ENCODE assay signal across 8 mouse cellular contexts in the genomic region with DNA sequence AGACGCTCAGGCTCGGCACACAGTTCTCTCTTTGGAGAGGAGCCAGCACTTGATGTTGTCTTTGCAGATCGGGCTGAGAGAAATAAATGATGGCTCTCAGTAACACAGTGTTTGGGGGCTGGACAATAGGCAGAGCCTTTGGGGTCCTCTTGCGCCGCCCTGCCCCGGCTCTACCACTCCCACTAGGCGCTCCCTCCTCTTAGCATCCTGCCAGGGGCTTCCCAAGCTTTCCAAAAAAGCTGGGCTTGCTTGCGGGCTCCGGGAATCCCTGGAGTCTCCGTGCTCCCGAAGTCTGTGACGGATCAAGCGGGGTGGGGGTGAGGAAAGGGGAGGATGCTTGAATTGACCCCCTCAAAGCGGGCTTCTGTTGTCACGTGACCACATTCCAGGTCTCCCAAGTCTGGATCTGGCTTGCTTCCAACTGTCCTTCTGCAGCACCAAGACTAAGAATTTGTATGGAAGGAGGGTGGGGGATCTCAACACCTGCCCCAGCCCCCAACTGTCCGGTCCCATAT. TPM values are rescaled to one million over a fixed set of nuclear protein-coding genes. Genes with fewer than 3 reads are reported as not detected.
DNase-seq lines count a peak whose midpoint lies in the region; ATAC-seq and TF ChIP-seq lines count a peak whose summit lies in the region.

A gene (minus strand): TSS at position 87 of the 515 bp plus-strand sequence.

- H3K4me3 ChIP-seq in embryonic facial prominence, embryonic 11.5 days (ENCODE audit: low read depth, low read length): peak within 1 kb of the TSS; percentile 45
- H3K4me3 ChIP-seq in heart, embryonic 10.5 days: peak within 1 kb of the TSS; percentile 63
- H3K4me3 ChIP-seq in kidney, embryonic 14.5 days (ENCODE audit: low read length): peak within 1 kb of the TSS; percentile 38
- peak within 1 kb of the TSS; percentile 43 for H3K4me3 ChIP-seq in liver, embryonic 11.5 days (ENCODE audit: low read depth, low read length)
- peak within 1 kb of the TSS; percentile 52 for H3K4me3 ChIP-seq in midbrain, postnatal 0 days (ENCODE audit: low read depth, low read length)

- ATAC-seq in embryonic facial prominence, embryonic 11.5 days (replicated peaks; ENCODE audit: insufficient number of reproducible peaks, low FRiP score, low TSS enrichment, low read depth): no peak; the same call in 1 of the 2 replicates
- peak; percentile 70 for ATAC-seq in kidney, embryonic 14.5 days (ENCODE audit: low FRiP score, low TSS enrichment)
- ATAC-seq in liver, embryonic 11.5 days (replicated peaks; ENCODE audit: low FRiP score): no peak
- ATAC-seq in midbrain, postnatal 0 days (ENCODE audit: low FRiP score): no peak

- peaks cover 4% of the 10 kb centered on the region; the same call in 1 of the 2 replicates for H3K4me1 ChIP-seq in embryonic facial prominence, embryonic 11.5 days (ENCODE audit: control insufficient read depth, insufficient read depth, low read length)
- peaks cover 43% of the 10 kb centered on the region for H3K4me1 ChIP-seq in heart, embryonic 10.5 days
- peaks cover 23% of the 10 kb centered on the region for H3K4me1 ChIP-seq in kidney, embryonic 14.5 days (ENCODE audit: control insufficient read depth, insufficient read depth, low read length)
- peaks cover 28% of the 10 kb centered on the region for H3K4me1 ChIP-seq in liver, embryonic 11.5 days (replicated peaks; ENCODE audit: control insufficient read depth, insufficient read depth, low read length)
- peaks cover 5% of the 10 kb centered on the region; the same call in 1 of the 2 replicates for H3K4me1 ChIP-seq in midbrain, postnatal 0 days (ENCODE audit: insufficient read depth, low read length)

- DNase-seq in layer of hippocampus, adult 18-20 months (ENCODE audit: low spot score in 2 of 2): peak in 1 of 2 experiments; percentile 65
- no peak for DNase-seq in layer of hippocampus, adult 9-10 months (ENCODE audit: low spot score)
- peak; percentile 68 for DNase-seq in embryonic facial prominence, embryonic 11.5 days (ENCODE audit: low spot score)
- DNase-seq in heart, embryonic 10.5 days (ENCODE audit: low spot score): no peak
- no peak for DNase-seq in liver, embryonic 11.5 days (ENCODE audit: low spot score)
- peak; percentile 72 for DNase-seq in midbrain, postnatal 0 days (ENCODE audit: low spot score)
- DNase-seq in testis, postnatal 14 days (ENCODE audit: low spot score): peak; percentile 78

- no peak for TF ChIP-seq CTCF in midbrain, postnatal 0 days (IDR thresholded peaks at IDR 0.05)

- no peaks in the 10 kb centered on the region for H3K36me3 ChIP-seq in embryonic facial prominence, embryonic 11.5 days (replicated peaks; ENCODE audit: control insufficient read depth, insufficient read depth, low read depth, low read length)
- no peaks in the 10 kb centered on the region for H3K36me3 ChIP-seq in heart, embryonic 10.5 days
- H3K36me3 ChIP-seq in kidney, embryonic 14.5 days (ENCODE audit: control insufficient read depth, insufficient read depth, low read length): no peaks in the 10 kb centered on the region
- no peaks in the 10 kb centered on the region for H3K36me3 ChIP-seq in liver, embryonic 11.5 days (ENCODE audit: control insufficient read depth, insufficient read depth, low read length)
- H3K36me3 ChIP-seq in midbrain, postnatal 0 days (ENCODE audit: insufficient read depth, low read length): no peaks in the 10 kb centered on the region

- H3K27ac ChIP-seq in embryonic facial prominence, embryonic 11.5 days (replicated peaks; ENCODE audit: low read depth, low read length): no peak within 1 kb of the TSS; the same call in 1 of the 2 replicates
- peak within 1 kb of the TSS; percentile 77 for H3K27ac ChIP-seq in heart, embryonic 10.5 days
- peak within 1 kb of the TSS; percentile 59; the same call in 1 of the 2 replicates for H3K27ac ChIP-seq in kidney, embryonic 14.5 days (ENCODE audit: low read depth, low read length)
- H3K27ac ChIP-seq in liver, embryonic 11.5 days (ENCODE audit: low read depth, low read length): no peak within 1 kb of the TSS
- peak within 1 kb of the TSS; percentile 69 for H3K27ac ChIP-seq in midbrain, postnatal 0 days (ENCODE audit: low read depth, low read length)

- H3K4me2 ChIP-seq in embryonic facial prominence, embryonic 11.5 days (ENCODE audit: low read depth, low read length): peak within 1 kb of the TSS; percentile 94
- peak within 1 kb of the TSS; percentile 71 for H3K4me2 ChIP-seq in kidney, embryonic 14.5 days (replicated peaks; ENCODE audit: low read depth, low read length)
- peak within 1 kb of the TSS; percentile 90 for H3K4me2 ChIP-seq in liver, embryonic 11.5 days
- H3K4me2 ChIP-seq in midbrain, postnatal 0 days (ENCODE audit: low read depth, low read length, poor library complexity, severe bottlenecking): peak within 1 kb of the TSS; percentile 95

- peak within 1 kb of the TSS; percentile 67 for H3K9ac ChIP-seq in embryonic facial prominence, embryonic 11.5 days (replicated peaks; ENCODE audit: low read length)
- peak within 1 kb of the TSS; percentile 52 for H3K9ac ChIP-seq in kidney, embryonic 14.5 days (ENCODE audit: low read depth, low read length)
- H3K9ac ChIP-seq in liver, embryonic 11.5 days (ENCODE audit: low read depth, low read length): peak within 1 kb of the TSS; percentile 53
- H3K9ac ChIP-seq in midbrain, postnatal 0 days (replicated peaks; ENCODE audit: low read length, poor library complexity, severe bottlenecking): peak within 1 kb of the TSS; percentile 81

- WGBS in embryonic facial prominence, embryonic 11.5 days: 4% methylated on average over 16 of the region's 16 CpGs
- WGBS in heart, embryonic 10.5 days: 5% methylated on average over 16 of the region's 16 CpGs
- WGBS in kidney, embryonic 14.5 days: 4% methylated on average over 16 of the region's 16 CpGs
- 11% methylated on average over 16 of the region's 16 CpGs for WGBS in liver, embryonic 11.5 days
- 4% methylated on average over 16 of the region's 16 CpGs for WGBS in midbrain, postnatal 0 days

- no peaks in the 10 kb centered on the region for H3K9me3 ChIP-seq in embryonic facial prominence, embryonic 11.5 days (replicated peaks; ENCODE audit: control insufficient read depth, low read length)
- no peaks in the 10 kb centered on the region for H3K9me3 ChIP-seq in heart, embryonic 10.5 days
- no peaks in the 10 kb centered on the region for H3K9me3 ChIP-seq in kidney, embryonic 14.5 days (ENCODE audit: control insufficient read depth, low read length)
- H3K9me3 ChIP-seq in liver, embryonic 11.5 days (ENCODE audit: control insufficient read depth, low read length): no peaks in the 10 kb centered on the region
- H3K9me3 ChIP-seq in midbrain, postnatal 0 days (ENCODE audit: low read length): no peaks in the 10 kb centered on the region

- no peaks in the 10 kb centered on the region; the same call in 1 of the 2 replicates for H3K27me3 ChIP-seq in embryonic facial prominence, embryonic 11.5 days (ENCODE audit: control insufficient read depth, insufficient read depth, low read length)
- peaks cover 91% of the 10 kb centered on the region for H3K27me3 ChIP-seq in heart, embryonic 10.5 days (ENCODE audit: insufficient read depth, poor library complexity, severe bottlenecking)
- H3K27me3 ChIP-seq in kidney, embryonic 14.5 days (ENCODE audit: control insufficient read depth, insufficient read depth, low read length): 0 out of 2 replicates have a peak, but pooled peaks cover 5% of the 10 kb centered on the region
- H3K27me3 ChIP-seq in liver, embryonic 11.5 days (replicated peaks; ENCODE audit: control insufficient read depth, insufficient read depth, low read length): peaks cover 34% of the 10 kb centered on the region
- H3K27me3 ChIP-seq in midbrain, postnatal 0 days (ENCODE audit: insufficient read depth, low read length): no peaks in the 10 kb centered on the region

RNA-seq across cellular contexts. Expression of the gene that starts here (rescaled TPM):
- total RNA-seq in layer of hippocampus, adult 18-20 months (2021): 10 to 100 TPM; 81.9 to 84.3 TPM
- 12.3 and 12.8 TPM in 2 replicates for polyA plus RNA-seq in embryonic facial prominence, embryonic 11.5 days (2014; fragmentation: Nextera tagmentation; extraction: Ambion mirVana)
- polyA plus RNA-seq in heart, embryonic 10.5 days (2016; fragmentation: Nextera tagmentation; extraction: Ambion mirVana): 16.0 and 21.9 TPM in 2 replicates
- polyA plus RNA-seq in kidney, embryonic 14.5 days (2014; fragmentation: Nextera tagmentation; extraction: Ambion mirVana): 10.0 and 14.0 TPM in 2 replicates
- polyA plus RNA-seq in liver, embryonic 11.5 days (2014; fragmentation: Nextera tagmentation; extraction: Ambion mirVana): 8.8 and 10.1 TPM in 2 replicates
- 29.9 and 31.9 TPM in 2 replicates for total RNA-seq in midbrain, postnatal 0 days (2014; rRNA removed)
- polyA plus RNA-seq in midbrain, postnatal 0 days (2015; fragmentation: Nextera tagmentation; extraction: Ambion mirVana): 19.9 and 22.5 TPM in 2 replicates

Comparison
In these comparisons a context has a peak if more than half of its experiments do, and no peak if none do; other contexts are left out.
1. DNase-seq: peak in embryonic facial prominence, embryonic 11.5 days (single experiment), midbrain, postnatal 0 days (single experiment) and testis, postnatal 14 days (single experiment); none in layer of hippocampus, adult 9-10 months (single experiment), heart, embryonic 10.5 days (single experiment) and liver, embryonic 11.5 days (single experiment).
2. H3K27ac ChIP-seq: peak in heart, embryonic 10.5 days (single experiment), kidney, embryonic 14.5 days (single experiment) and midbrain, postnatal 0 days (single experiment); none in embryonic facial prominence, embryonic 11.5 days (single experiment) and liver, embryonic 11.5 days (single experiment).
3. Peak in every context shown above with its lines, with median percentiles within 50 percentile points of each other: H3K4me2 ChIP-seq, H3K4me3 ChIP-seq and H3K9ac ChIP-seq.